Mouse (Mus musculus) lung, postnatal 4 days (tissue): ENCODE results near the gene Sirpa.

Source experiments
- DNase-seq, 2 experiments: peaks; one replicate each; pipeline ENCODE4 v3.0.0; 2021

Sirpa gene

DNA sequence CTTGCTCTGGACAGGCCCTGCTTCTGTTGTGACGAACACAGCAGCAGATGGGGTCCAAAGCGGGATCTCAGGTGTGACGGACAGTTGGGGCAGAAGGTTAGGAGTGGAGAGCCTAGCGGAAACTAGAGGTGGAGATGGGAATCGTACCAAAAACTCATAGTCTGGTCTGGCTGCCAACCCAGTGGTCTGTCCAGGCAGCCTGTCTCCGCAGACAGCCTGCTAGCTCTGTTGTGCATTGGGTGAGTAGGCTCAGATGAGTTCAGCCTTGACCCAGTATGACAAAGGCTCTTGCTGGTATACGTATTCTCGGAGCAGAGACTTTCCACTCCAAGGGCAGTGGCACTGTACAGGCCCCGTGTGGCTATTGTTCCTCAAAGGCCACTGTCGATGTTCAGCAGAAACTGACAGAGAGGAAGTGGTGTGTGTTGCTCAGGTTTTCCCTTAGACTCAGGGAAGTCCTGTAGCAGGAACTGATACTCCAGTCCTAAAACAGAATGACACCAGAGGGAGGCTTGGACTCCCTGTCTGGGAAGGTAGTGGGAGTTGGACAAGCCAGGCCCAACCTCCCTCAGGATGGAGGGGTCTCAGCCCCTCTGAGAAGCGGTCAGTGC, 6.6 kb upstream of the Sirpa start:
- peak in 1 of 2 experiments; percentile 30 for DNase-seq

GRCm38 (mm10) chr2:129587241-129587640, 5.4 kb upstream of the Sirpa start:
- DNase-seq: no peak

DNA sequence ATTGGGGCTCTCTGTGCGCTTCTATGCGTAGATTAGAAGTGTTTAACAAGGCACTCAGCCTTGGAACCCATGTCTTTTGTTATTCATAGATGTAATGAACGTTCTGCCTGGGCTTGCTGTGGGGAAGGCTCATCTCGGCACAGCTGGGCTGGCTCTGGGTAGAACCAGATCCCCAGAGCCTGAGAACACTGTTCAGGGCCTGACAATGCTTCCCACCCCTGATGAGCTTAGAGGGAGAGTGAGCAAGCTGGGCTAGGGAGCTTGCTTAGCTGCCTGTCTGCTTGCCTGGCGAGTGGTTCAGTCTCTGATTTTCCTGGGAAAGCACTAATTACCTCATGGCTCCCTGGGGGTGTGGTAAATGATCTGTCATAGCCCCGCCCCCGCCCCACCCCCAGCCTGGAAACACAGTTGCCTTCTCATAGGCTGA, 4.8 kb upstream of the Sirpa start:
- no peak for DNase-seq

DNA sequence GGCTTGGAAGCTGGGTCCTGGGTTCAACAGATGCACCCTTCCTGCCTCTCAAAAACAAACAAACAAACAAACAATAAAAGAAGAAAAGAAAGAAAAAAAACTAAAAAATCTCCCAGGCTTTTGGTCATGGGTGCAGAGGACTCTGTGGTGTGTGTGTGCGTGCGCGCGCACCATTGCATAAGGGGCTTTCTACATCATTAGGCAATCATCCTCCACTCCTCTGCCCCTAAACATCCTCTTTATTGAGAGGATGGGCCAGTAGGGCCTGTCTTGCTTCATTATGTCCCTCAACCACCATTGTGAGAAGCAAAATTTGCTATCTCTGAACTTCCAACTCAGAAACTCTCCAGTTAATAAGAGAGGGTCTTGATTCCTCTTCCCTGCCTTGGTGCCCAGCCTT, 738 bp upstream of the Sirpa start:
- DNase-seq: peak; percentile 47 to 51

GRCm38 (mm10) chr2:129593141-129593875, 673 bp downstream of the Sirpa start:
- peak; percentile 81 to 86 for DNase-seq

GRCm38 (mm10) chr2:129593876-129594421, 1.3 kb downstream of the Sirpa start:
- peak; percentile 40 to 50 for DNase-seq

GRCm38 (mm10) chr2:129594569-129594968, 1.9 kb downstream of the Sirpa start:
- DNase-seq: no peak

DNA sequence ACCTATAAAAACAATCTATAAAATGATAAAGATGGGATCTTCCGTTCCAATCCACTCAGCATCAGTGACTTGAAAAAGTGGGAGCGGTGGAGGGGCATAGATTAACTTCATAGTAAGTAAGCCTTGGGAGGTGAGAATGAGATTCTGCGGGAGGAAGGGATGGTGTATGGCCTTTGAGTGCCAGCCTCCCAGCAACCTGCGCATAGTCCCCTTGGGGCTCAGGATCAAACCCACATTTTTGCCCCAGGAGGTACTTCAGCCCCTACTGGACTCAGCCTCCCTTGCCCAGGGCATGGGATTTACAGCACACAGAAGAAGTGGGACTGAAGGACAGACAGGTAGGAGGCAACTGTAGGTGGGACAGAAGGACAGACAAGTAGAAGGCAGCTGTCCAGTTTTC, 2.6 kb downstream of the Sirpa start:
- DNase-seq: no peak

DNA sequence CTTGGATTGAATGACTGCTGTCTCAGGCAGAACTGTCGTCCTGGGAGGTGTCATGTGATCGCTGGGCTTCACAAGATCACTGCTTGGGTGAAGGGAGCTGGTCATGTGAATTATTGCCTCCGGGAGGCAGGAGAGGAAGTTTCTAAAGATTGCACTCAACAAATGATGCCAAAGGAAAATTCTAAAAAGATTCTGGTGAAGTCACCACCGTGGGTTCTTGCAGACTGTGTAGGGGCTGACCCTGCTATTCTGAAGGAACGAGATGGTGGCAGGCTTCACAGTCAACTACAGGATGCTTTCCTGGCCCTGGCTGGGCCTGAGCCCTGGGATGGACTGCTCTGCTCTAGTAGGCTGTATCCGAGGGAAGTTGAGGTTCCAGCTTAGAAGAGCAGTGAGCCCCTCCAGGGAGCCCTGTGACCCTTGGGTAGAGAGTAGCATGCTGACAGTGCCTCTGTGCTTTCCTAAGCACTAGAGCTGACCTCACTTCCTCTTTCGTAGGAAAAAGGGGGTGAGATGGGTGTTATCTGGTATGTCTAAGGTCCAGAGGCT, 3.1 kb downstream of the Sirpa start:
- peak; percentile 40 to 45 for DNase-seq

- DNase-seq: no peak
Measured at GRCm38 (mm10) chr2:129596555-129597172, 4.0 kb downstream of the Sirpa start.

DNA sequence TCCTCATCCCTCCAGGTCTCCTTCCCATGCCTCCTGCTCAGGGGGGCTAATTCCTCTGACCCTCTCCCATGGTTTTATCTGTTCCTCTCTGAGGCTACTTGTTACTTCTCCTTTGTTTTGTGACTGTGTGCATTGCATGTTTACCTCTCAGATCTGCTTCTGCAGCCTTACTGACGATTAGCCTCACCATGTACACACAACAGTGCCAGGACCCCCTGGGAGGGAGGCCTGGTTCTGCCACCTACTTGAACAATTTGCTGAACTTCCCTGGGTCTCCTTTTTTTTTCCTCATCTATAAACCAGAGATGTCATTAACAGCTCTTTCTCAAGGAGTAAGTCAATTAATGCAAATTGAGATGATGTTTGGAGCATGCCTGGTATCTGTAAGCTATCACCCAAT, 4.9 kb downstream of the Sirpa start:
- no peak for DNase-seq

DNA sequence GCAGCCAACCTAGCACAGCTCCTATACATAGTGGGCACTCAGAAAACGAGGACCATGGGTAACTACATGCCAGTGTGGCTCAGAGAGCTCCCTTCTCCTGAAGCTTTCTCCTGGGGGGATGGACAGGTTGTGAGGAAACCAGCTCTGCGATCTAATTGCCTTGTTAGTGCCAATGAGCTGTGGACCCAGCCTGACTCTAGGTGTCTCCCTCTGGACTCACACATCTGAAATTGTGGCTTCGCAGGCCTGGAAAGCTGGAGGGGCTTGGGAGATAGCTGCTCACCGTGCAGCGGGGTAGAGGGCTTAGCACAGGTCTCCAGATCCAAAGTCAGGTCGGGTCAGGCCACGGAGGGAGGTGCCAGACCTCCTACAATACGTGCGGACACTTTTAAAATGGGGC, 5.5 kb downstream of the Sirpa start:
- no peak for DNase-seq

GRCm38 (mm10) chr2:129599231-129600084, 6.8 kb downstream of the Sirpa start:
- no peak for DNase-seq

GRCm38 (mm10) chr2:129601059-129601650, 8.5 kb downstream of the Sirpa start:
- peak; percentile 36 to 46 for DNase-seq

DNA sequence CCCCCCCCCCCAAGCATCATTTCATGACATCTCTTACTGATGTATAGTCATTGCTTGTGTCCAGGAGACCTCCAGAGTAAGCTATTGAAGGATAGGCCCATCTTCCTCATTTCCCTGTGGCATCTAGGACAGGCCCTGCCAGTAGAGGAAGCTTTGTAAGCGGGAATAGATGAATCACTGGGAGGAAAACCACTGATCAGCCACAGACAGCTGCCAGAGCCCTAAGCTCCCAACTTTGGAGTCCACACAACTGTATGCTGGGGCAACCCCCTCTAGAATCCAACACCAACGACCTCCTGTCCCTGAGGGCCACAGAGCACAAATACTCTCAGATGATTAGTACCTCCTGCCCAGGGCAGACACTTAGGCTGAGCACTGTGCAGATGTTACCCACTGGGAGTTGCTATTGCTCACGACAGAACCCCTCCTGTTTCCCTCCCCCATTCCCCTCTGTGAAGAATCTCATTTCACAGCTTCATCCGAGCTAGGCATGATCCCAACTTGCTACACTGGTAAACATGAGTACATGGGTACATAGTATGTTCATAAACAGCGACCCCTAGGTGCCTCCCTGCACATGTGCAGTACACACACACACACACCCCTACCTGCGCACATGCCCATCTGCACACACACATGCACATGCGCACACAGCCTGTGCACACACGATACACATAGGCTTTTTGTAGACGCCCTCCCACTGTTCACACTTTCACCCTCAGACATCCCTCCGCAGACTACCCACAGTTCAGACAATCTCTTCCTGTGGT, 9.4 kb downstream of the Sirpa start:
- DNase-seq: no peak

GRCm38 (mm10) chr2:129602856-129603255, 10.2 kb downstream of the Sirpa start:
- no peak for DNase-seq

DNA sequence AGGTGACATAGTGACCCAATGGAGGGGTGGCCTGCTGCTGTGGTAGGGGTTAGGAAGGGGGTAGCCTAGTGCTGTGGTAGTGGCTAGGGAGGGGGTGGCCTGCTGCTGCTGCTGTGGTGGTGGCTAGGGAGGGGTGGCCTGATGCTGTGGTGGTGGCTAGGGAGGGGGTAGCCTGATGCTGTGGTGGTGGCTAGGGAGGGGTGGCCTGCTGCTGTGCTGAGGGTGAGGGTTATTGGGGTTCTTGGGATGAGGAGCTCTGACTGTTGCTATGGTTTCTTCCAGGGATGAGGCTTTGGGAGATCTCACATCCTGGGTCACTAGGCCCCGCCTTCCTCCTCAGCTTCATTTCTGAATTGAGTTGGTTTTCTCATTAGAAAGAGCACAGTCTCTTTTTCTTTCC, 10.9 kb downstream of the Sirpa start:
- no peak for DNase-seq

- no peak for DNase-seq
Measured at GRCm38 (mm10) chr2:129604032-129604431, 11.4 kb downstream of the Sirpa start.

- no peak for DNase-seq
Measured at GRCm38 (mm10) chr2:129605816-129606215, 13.2 kb downstream of the Sirpa start.

DNA sequence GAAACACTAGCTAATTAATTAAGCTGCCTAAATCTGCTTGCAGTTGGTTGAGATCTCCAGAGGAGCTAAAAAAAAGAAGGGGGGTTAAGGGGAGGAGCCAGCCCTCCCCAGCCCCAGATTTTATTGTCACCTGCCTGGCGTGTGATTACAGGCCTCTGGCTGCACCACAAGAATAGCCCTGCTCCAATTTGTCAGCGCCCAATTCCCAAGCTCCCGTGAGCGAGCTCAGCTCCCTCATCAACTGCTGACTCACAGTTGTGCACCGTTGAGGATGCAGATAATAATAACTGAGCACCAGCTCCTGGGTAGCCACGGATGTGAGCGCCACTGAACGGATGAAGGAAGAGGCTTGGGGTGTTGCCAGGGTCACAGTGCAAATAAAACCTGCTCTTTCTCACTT, 13.6 kb downstream of the Sirpa start:
- DNase-seq: no peak

DNA sequence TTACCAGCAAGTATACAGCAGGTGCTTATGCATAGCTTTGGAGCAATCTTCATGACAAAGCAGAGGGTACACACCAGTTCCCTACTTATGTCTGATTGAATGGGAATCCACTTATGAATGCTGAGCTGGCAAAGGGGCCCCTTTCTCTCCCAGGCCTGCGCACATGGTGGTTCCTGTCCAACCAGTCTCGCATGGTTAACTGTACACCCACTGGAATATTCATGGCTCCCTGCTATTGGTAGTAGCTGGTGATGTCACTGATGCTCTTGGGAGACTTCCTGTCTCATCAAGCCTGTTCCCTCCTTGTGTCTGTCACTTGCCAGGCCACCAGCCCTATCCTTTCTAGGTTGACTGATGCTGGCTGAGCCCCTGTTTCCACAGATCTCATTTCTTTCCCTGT, 14.3 kb downstream of the Sirpa start:
- DNase-seq: no peak
